Mouse (Mus musculus) heart, embryonic 15.5 days (tissue): ENCODE data around the gene Dscam. TPM values are rescaled to one million over a fixed set of nuclear protein-coding genes. Genes with fewer than 3 reads are reported as not detected.

Experiments
- ATAC-seq: fragments of 200-750 bp; cut with Nextera tagmentation; replicated peaks from 2 replicates; pipeline ENCODE4 v1.8.0; 2017; ENCODE audit warnings: low read depth, moderate TSS enrichment; ENCODE audit not compliant: insufficient number of reproducible peaks, insufficient read depth, low FRiP score
- H3K27ac ChIP-seq: fragments of 300-500 bp; sonication (generic); 2 replicates; pipeline ENCODE4 v1.5.1; 2015; ENCODE audit warnings: mild to moderate bottlenecking, inconsistent platforms
- H3K27me3 ChIP-seq: fragments of 300-500 bp; sonication (generic); 2 replicates; pipeline ENCODE4 v1.6.1; 2015; ENCODE audit warnings: inconsistent platforms
- H3K36me3 ChIP-seq: fragments of 300-500 bp; sonication (generic); 2 replicates; pipeline ENCODE4 v1.6.1; 2015; ENCODE audit warnings: mild to moderate bottlenecking, inconsistent platforms
- H3K4me1 ChIP-seq: fragments of 300-500 bp; sonication (generic); replicated peaks from 2 replicates; pipeline ENCODE4 v1.6.1; 2015; ENCODE audit warnings: inconsistent platforms
- H3K4me2 ChIP-seq: fragments of 300-500 bp; sonication (generic); 2 replicates; pipeline ENCODE4 v1.6.1; 2015; ENCODE audit warnings: inconsistent platforms, mild to moderate bottlenecking, moderate library complexity
- H3K4me3 ChIP-seq: fragments of 300-500 bp; sonication (generic); 2 replicates; pipeline ENCODE4 v1.5.1; 2015; ENCODE audit warnings: mild to moderate bottlenecking, inconsistent platforms
- H3K9ac ChIP-seq: fragments of 300-500 bp; sonication (generic); 2 replicates; pipeline ENCODE4 v1.6.1; 2015; ENCODE audit warnings: mild to moderate bottlenecking, inconsistent platforms
- H3K9me3 ChIP-seq: fragments of 300-500 bp; sonication (generic); replicated peaks from 2 replicates; pipeline ENCODE4 v1.6.1; 2016; ENCODE audit warnings: inconsistent platforms
- WGBS: fragments of 180-500 bp; shearing (Covaris S2); methylation state at CpG from one replicate; pipeline ENCODE4 v1.1.7; 2015; ENCODE audit warnings: mixed read lengths; 5-methylcytosine and 5-hydroxymethylcytosine counted together
- polyA plus RNA-seq: library from polyadenylated mRNA; unstranded; fragments of >200 nt; fragmentation: Nextera tagmentation; extraction: Ambion mirVana; gene quantifications from 2 replicates; pipeline ENCODE4 v1.2.1, GENCODE M21; 2015

The Dscam gene
- polyA plus RNA-seq, 1 experiment from 2014 or later: not detected

- Histone ChIP-seq H3K36me3 (no peaks in the 10 kb centered on the region), H3K9ac (no peak overlapping the region), H3K9me3 (no peaks in the 10 kb centered on the region), H3K4me3 (no peak overlapping the region), H3K27ac (no peak overlapping the region), H3K4me2 (no peak overlapping the region), H3K4me1 (peaks cover 17% of the 10 kb centered on the region), H3K27me3 (peaks cover 79% of the 10 kb centered on the region)
- ATAC-seq: no peak
- 43% methylated on average over 3 of the region's 3 CpGs for WGBS
Observed at GRCm38 (mm10) chr16:97168614-97169013, 1.9 kb downstream of the Dscam start.

GRCm38 (mm10) chr16:97168030-97168429 lies 2.5 kb downstream of the Dscam start:
- no peak for ATAC-seq
- H3K27ac ChIP-seq: no peak overlapping the region
- 84% methylated on average over 1 of the region's 1 CpGs for WGBS

DNA sequence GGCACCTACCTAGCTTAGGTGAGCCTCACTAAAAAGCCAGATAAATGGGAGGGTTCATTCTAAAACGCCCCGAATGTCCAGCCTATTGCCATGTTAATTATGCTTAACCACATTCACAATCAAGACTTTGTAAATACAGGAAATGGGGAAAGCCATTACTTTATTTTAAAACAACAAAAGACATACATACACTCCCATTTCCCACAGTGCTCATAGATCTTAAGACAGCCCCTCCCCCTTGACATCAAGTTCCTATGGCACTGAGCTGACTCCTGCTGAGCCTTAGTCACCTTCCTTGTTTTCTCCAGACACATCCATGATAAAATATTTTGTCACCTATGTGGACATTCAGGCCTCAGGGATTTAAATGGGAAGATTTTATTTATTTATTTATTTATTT lies 4.4 kb downstream of the Dscam start:
- H3K4me3 ChIP-seq: peak overlapping the region; percentile 52; the same call in 1 of the 2 replicates
- ATAC-seq: no peak
- WGBS: 48% methylated on average over 2 of the region's 2 CpGs
- H3K9me3 ChIP-seq: no peaks in the 10 kb centered on the region
- peaks cover 56% of the 10 kb centered on the region for H3K27me3 ChIP-seq
- no peak overlapping the region for H3K27ac ChIP-seq
- H3K36me3 ChIP-seq: no peaks in the 10 kb centered on the region
- H3K9ac ChIP-seq: no peak overlapping the region
- peaks cover 17% of the 10 kb centered on the region for H3K4me1 ChIP-seq
- peak overlapping the region; percentile 84 for H3K4me2 ChIP-seq

More at GRCm38 (mm10) chr16:97168030-97168429, 2.5 kb downstream of the Dscam start:
- no peaks in the 10 kb centered on the region for H3K36me3 ChIP-seq
- H3K4me1 ChIP-seq: peaks cover 17% of the 10 kb centered on the region
- H3K4me3 ChIP-seq: no peak overlapping the region
- no peaks in the 10 kb centered on the region for H3K9me3 ChIP-seq
- peaks cover 73% of the 10 kb centered on the region for H3K27me3 ChIP-seq
- no peak overlapping the region for H3K9ac ChIP-seq
- H3K4me2 ChIP-seq: no peak overlapping the region

- 1% methylated on average over 21 of the region's 21 CpGs for WGBS
- Histone ChIP-seq H3K9ac (peak overlapping the region; percentile 39; the same call in 1 of the 2 replicates), H3K4me3 (peak overlapping the region; percentile 52), H3K27ac (no peak overlapping the region), H3K4me1 (peaks cover 12% of the 10 kb centered on the region), H3K27me3 (peaks cover 50% of the 10 kb centered on the region), H3K9me3 (no peaks in the 10 kb centered on the region), H3K36me3 (no peaks in the 10 kb centered on the region), H3K4me2 (peak overlapping the region; percentile 84)
- ATAC-seq: peak; percentile 66
Observed at GRCm38 (mm10) chr16:97165444-97166121, 5.0 kb downstream of the Dscam start.

DNA sequence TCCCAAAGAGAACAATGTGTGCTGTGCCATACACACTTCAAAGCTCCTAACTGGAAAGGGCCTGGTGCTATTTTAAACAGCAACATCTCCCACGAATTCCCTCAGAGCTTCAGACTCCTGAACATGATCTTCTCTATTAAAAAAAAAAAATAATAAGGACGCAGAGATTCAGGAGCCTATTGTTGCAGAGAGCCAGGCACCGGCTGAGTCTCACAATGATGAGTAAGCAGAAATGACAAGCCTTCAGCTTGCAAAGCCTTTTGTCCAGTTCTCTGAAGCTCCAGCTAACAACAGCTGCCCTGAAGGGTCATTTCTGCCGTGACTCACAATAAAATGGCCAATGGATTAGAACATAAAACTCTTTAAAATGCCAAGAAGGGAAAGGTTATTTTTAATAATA lies 12.3 kb downstream of the Dscam start:
- Histone ChIP-seq H3K9me3 (no peaks in the 10 kb centered on the region), H3K27ac (no peak overlapping the region), H3K9ac (no peak overlapping the region), H3K27me3 (no peaks in the 10 kb centered on the region), H3K36me3 (no peaks in the 10 kb centered on the region), H3K4me1 (no peaks in the 10 kb centered on the region), H3K4me3 (no peak overlapping the region), H3K4me2 (no peak overlapping the region)
- WGBS: 55% methylated on average over 4 of the region's 4 CpGs
- ATAC-seq: no peak

GRCm38 (mm10) chr16:97144544-97145194 lies 25.9 kb downstream of the Dscam start:
- ATAC-seq: no peak
- WGBS: 76% methylated on average over 12 of the region's 12 CpGs
- Histone ChIP-seq H3K27ac (no peak overlapping the region), H3K36me3 (no peaks in the 10 kb centered on the region), H3K27me3 (no peaks in the 10 kb centered on the region), H3K9ac (no peak overlapping the region), H3K9me3 (no peaks in the 10 kb centered on the region), H3K4me3 (no peak overlapping the region), H3K4me1 (no peaks in the 10 kb centered on the region), H3K4me2 (no peak overlapping the region)

- no peak overlapping the region for H3K9ac ChIP-seq
- no peak overlapping the region for H3K4me2 ChIP-seq
- WGBS: 85% methylated on average over 1 of the region's 1 CpGs
- H3K4me3 ChIP-seq: no peak overlapping the region
- no peaks in the 10 kb centered on the region for H3K9me3 ChIP-seq
- H3K27me3 ChIP-seq: no peaks in the 10 kb centered on the region
- no peak overlapping the region for H3K27ac ChIP-seq
- H3K4me1 ChIP-seq: no peaks in the 10 kb centered on the region
- H3K36me3 ChIP-seq: no peaks in the 10 kb centered on the region
- ATAC-seq: no peak
Observed at GRCm38 (mm10) chr16:97141943-97142342, 28.6 kb downstream of the Dscam start.

DNA sequence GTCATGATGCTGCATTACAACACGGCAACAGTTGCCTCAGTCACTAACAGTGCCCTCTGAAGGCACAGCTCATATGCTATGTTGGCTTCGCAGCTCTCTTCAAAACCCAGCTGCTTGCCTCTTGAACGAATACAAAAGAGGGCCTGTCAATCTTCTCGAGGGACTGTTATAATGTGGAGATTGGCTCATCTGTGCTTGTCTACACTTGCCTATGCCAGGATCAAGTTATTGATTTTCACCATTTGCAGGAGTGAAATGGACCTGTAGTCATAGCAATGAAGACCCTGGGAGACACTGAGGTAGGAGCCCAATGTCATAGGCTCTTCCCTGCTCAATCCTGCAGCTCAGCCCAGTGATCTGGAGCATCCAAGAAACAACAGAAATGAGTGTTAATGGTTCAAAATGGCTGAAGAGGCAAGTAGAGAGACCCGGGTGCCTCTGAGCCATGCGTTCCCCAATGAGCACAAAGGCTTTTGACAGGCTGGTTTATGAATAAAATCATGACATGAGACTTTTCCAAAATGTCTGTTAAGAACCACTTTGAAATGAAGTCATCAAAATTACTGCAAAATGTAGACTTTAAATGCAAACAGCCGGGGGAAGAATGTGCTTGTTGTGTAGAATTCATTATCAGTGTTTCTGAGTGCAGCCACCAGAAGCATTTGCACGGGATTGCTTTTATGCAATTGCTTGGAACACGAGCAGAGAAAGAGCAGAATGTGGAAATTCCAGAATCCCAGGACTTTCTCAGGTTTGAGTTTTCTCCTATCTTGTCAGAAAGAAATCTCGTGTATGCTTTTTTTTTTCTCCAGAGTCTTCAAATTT lies 35.3 kb downstream of the Dscam start:
- WGBS: 76% methylated on average over 10 of the region's 10 CpGs
- no peaks in the 10 kb centered on the region for H3K4me1 ChIP-seq
- no peak overlapping the region for H3K4me3 ChIP-seq
- no peaks in the 10 kb centered on the region for H3K9me3 ChIP-seq
- H3K27ac ChIP-seq: no peak overlapping the region
- no peaks in the 10 kb centered on the region for H3K36me3 ChIP-seq
- H3K27me3 ChIP-seq: no peaks in the 10 kb centered on the region
- ATAC-seq: no peak
- H3K4me2 ChIP-seq: no peak overlapping the region
- no peak overlapping the region for H3K9ac ChIP-seq

GRCm38 (mm10) chr16:97127296-97127695 lies 43.3 kb downstream of the Dscam start:
- ATAC-seq: no peak
- Histone ChIP-seq H3K9ac (no peak overlapping the region), H3K9me3 (no peaks in the 10 kb centered on the region), H3K4me2 (no peak overlapping the region), H3K4me1 (no peaks in the 10 kb centered on the region), H3K27ac (no peak overlapping the region), H3K27me3 (no peaks in the 10 kb centered on the region), H3K36me3 (no peaks in the 10 kb centered on the region), H3K4me3 (no peak overlapping the region)
- 70% methylated on average over 2 of the region's 2 CpGs for WGBS

DNA sequence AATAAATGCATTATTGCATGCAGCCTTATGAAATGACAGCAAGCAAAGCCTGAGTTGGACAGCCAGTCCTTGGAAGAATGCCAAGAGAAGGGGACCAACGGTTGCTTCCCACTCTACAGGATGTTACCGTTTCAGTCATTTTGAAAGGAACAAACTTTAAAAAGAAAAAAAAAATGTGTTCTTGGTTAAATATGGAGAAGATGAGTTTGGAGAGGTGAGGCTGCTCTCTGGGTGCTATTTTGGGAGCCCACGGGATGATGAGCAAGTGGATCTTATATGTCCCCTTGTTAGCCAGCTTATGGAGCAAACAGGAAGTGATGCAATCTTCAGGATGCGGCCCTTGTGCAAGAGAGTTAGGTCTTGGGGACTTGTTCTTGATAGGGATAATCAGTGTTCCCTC lies 60.5 kb downstream of the Dscam start:
- H3K4me1 ChIP-seq: no peaks in the 10 kb centered on the region
- H3K9me3 ChIP-seq: no peaks in the 10 kb centered on the region
- no peak for ATAC-seq
- H3K4me3 ChIP-seq: no peak overlapping the region
- no peak overlapping the region for H3K27ac ChIP-seq
- no peak overlapping the region for H3K9ac ChIP-seq
- 64% methylated on average over 4 of the region's 4 CpGs for WGBS
- no peaks in the 10 kb centered on the region for H3K36me3 ChIP-seq
- no peaks in the 10 kb centered on the region for H3K27me3 ChIP-seq
- H3K4me2 ChIP-seq: no peak overlapping the region

DNA sequence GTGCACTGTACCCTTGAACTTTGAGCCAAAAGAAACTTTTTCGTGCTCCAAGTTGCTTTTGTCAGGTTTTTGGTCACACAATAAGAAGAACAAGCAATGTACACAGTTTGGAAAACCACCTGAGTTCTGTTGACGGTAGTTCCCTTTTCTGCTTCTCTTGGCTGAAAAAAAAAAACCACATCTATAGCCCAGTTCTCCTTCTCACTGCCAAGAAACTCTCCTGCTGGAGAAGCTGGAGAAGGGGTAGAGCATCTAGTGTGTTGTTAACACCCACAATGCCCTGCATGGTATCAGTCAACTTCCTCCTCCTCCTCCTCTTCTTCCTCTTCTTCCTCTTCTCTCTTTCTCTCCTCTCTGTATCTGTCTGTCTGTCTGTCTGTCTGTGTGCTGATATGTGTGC lies 65.3 kb downstream of the Dscam start:
- H3K4me2 ChIP-seq: no peak overlapping the region
- no peak for ATAC-seq
- WGBS: 60% methylated on average over 2 of the region's 2 CpGs
- H3K36me3 ChIP-seq: no peaks in the 10 kb centered on the region
- no peaks in the 10 kb centered on the region for H3K9me3 ChIP-seq
- H3K27ac ChIP-seq: no peak overlapping the region
- no peak overlapping the region for H3K9ac ChIP-seq
- no peak overlapping the region for H3K4me3 ChIP-seq
- no peaks in the 10 kb centered on the region for H3K27me3 ChIP-seq
- H3K4me1 ChIP-seq: no peaks in the 10 kb centered on the region
